Mouse (Mus musculus) activated CD4-positive, CD25-positive, alpha-beta regulatory T cell, adult 4 months (primary cell): Measurements from ENCODE around the gene Mvk. TPM values are rescaled to one million over a fixed set of nuclear protein-coding genes. Genes with fewer than 3 reads are reported as not detected.

Experiments
- ATAC-seq: one replicate; pipeline ENCODE4 v1.8.0; 2017
- polyA plus RNA-seq, 2 experiments: library from polyadenylated mRNA; unstranded; fragments of 100-300 nt; shearing (Covaris generic); gene quantifications; one replicate each; pipeline ENCODE4 v1.2.1; 2017

Gene Mvk
- polyA plus RNA-seq, 2 experiments from 2014 or later, result 14.7 to 18.0 TPM

- peak; percentile 63 for ATAC-seq
These were observed 17.2 kb downstream of the Mvk start for GRCm38 (mm10) chr5:114461238-114461637.

GRCm38 (mm10) chr5:114462067-114463040, 18.3 kb downstream of the Mvk start:
- ATAC-seq, result no peak

- ATAC-seq, result no peak
These were observed 20.5 kb downstream of the Mvk start for GRCm38 (mm10) chr5:114464561-114464960.

GRCm38 (mm10) chr5:114465641-114466040, 21.6 kb downstream of the Mvk start:
- ATAC-seq, result no peak

- ATAC-seq, result no peak
These were observed 22.9 kb downstream of the Mvk start for GRCm38 (mm10) chr5:114467019-114467418.

- ATAC-seq, result no peak
These were observed 23.4 kb downstream of the Mvk start for GRCm38 (mm10) chr5:114467430-114467829.

- no peak for ATAC-seq
These were observed 23.9 kb downstream of the Mvk start for GRCm38 (mm10) chr5:114468007-114468406.

- no peak for ATAC-seq
These were observed 26.3 kb downstream of the Mvk start for GRCm38 (mm10) chr5:114470359-114470758.

GRCm38 (mm10) chr5:114474741-114475491, 30.8 kb downstream of the Mvk start:
- ATAC-seq, result no peak

- ATAC-seq, result no peak
These were observed 34.2 kb downstream of the Mvk start for GRCm38 (mm10) chr5:114478267-114478666.

- ATAC-seq, result no peak
These were observed 38.5 kb downstream of the Mvk start for GRCm38 (mm10) chr5:114482587-114483011.

- no peak for ATAC-seq
These were observed 41.6 kb downstream of the Mvk start for GRCm38 (mm10) chr5:114485685-114486084.

GRCm38 (mm10) chr5:114489570-114489969, 45.5 kb downstream of the Mvk start:
- no peak for ATAC-seq

- ATAC-seq, result no peak
These were observed 46.2 kb downstream of the Mvk start for GRCm38 (mm10) chr5:114490241-114490640.

- no peak for ATAC-seq
These were observed 50.7 kb downstream of the Mvk start for GRCm38 (mm10) chr5:114494761-114495160.

GRCm38 (mm10) chr5:114501252-114501651, 57.2 kb downstream of the Mvk start:
- no peak for ATAC-seq

- no peak for ATAC-seq
These were observed 60.8 kb downstream of the Mvk start for GRCm38 (mm10) chr5:114504826-114505225.

- ATAC-seq, result peak; percentile 86
These were observed 61.4 kb downstream of the Mvk start for GRCm38 (mm10) chr5:114505260-114506085.

- no peak for ATAC-seq
These were observed 63.3 kb downstream of the Mvk start for GRCm38 (mm10) chr5:114507394-114507793.

GRCm38 (mm10) chr5:114507964-114508363, 63.9 kb downstream of the Mvk start:
- no peak for ATAC-seq

- no peak for ATAC-seq
These were observed 65.4 kb downstream of the Mvk start for GRCm38 (mm10) chr5:114509461-114509860.
